Mouse (Mus musculus): ENCODE results near the gene Actrt3. TPM values are rescaled to one million over a fixed set of nuclear protein-coding genes. Genes with fewer than 3 reads are reported as not detected.

The Actrt3 gene
- total and polyA plus RNA-seq, 3 experiments: 0.04 to 0.08 TPM; not detected in 1

- H3K36me3 ChIP-seq (ENCODE audit: control insufficient read depth in 1 of 2, insufficient read depth in 2 of 2, low read length in 2 of 2): 0 out of 4 replicates have a peak, but pooled peaks cover 0 to 2% of the 10 kb centered on the region in 2 experiments
- no peak overlapping the region for H3K4me3 ChIP-seq (ENCODE audit: control insufficient read depth in 1 of 2, insufficient read depth in 1 of 2, low read depth in 2 of 2, low read length in 2 of 2)
Observed at GRCm38 (mm10) chr3:30620132-30620531, 20.4 kb upstream of the Actrt3 start.

GRCm38 (mm10) chr3:30610930-30611329, 11.2 kb upstream of the Actrt3 start:
- H3K9ac ChIP-seq (ENCODE audit: control insufficient read depth, low read depth, low read length, poor library complexity, severe bottlenecking): no peak overlapping the region
- no peak overlapping the region for H3K4me3 ChIP-seq (ENCODE audit: control insufficient read depth in 1 of 2, insufficient read depth in 1 of 2, low read depth in 2 of 2, low read length in 2 of 2)
- TF ChIP-seq MYC (IDR thresholded peaks at IDR 0.05; ENCODE audit: low read depth, low read length) (no peak), UBTF (IDR thresholded peaks at IDR 0.05; ENCODE audit: borderline replicate concordance, insufficient read depth, low read depth, low read length) (no peak), CHD2 (IDR thresholded peaks at IDR 0.05; ENCODE audit: low read length) (no peak), POLR2AphosphoS2 (IDR thresholded peaks at IDR 0.05; ENCODE audit: low read length) (no peak), MAZ (IDR thresholded peaks at IDR 0.05; ENCODE audit: low read depth, low read length) (no peak), ZKSCAN1 (IDR thresholded peaks at IDR 0.05; ENCODE audit: low read depth, low read length) (no peak), ZNF384 (IDR thresholded peaks at IDR 0.05; ENCODE audit: low read depth, low read length) (no peak), MYB (IDR thresholded peaks at IDR 0.05; ENCODE audit: low read depth, low read length) (no peak), USF2 (IDR thresholded peaks at IDR 0.05; ENCODE audit: borderline replicate concordance in 1 of 2, insufficient read depth in 1 of 2, low read depth in 1 of 2, low read length in 2 of 2) (no peak), MEF2A (IDR thresholded peaks at IDR 0.05; ENCODE audit: extremely low read depth, insufficient replicate concordance, low read depth, low read length, poor library complexity, severe bottlenecking) (no peak)
- no peaks in the 10 kb centered on the region for H3K9me3 ChIP-seq (replicated peaks; ENCODE audit: insufficient read depth, low read length)
- no peaks in the 10 kb centered on the region for H3K4me1 ChIP-seq (ENCODE audit: control insufficient read depth in 1 of 2, insufficient read depth in 2 of 2, low read length in 2 of 2)
- no peak for DNase-seq (ENCODE audit: low read depth, low spot score)
- peaks cover 2% of the 10 kb centered on the region; the same call in 1 of the 2 replicates for H3K79me2 ChIP-seq (ENCODE audit: control insufficient read depth, insufficient read depth, low read length, poor library complexity)
- no peaks in the 10 kb centered on the region for H3K27me3 ChIP-seq (ENCODE audit: control insufficient read depth in 1 of 2, insufficient read depth in 2 of 2, low read length in 2 of 2)
- no peak overlapping the region for H3K27ac ChIP-seq (ENCODE audit: control insufficient read depth, low read depth, low read length)
- peaks cover 0 to 34% of the 10 kb centered on the region in 2 experiments; a peak in 3 of 4 replicates for H3K36me3 ChIP-seq (ENCODE audit: control insufficient read depth in 1 of 2, insufficient read depth in 2 of 2, low read length in 2 of 2)

More at GRCm38 (mm10) chr3:30620132-30620531, 20.4 kb upstream of the Actrt3 start:
- H3K79me2 ChIP-seq (ENCODE audit: control insufficient read depth, insufficient read depth, low read length, poor library complexity): no peaks in the 10 kb centered on the region
- no peak for TF ChIP-seq CHD1 (IDR thresholded peaks at IDR 0.05; ENCODE audit: low read depth, low read length)
- no peak for TF ChIP-seq EP300 (IDR thresholded peaks at IDR 0.05; ENCODE audit: low read depth in 1 of 2, low read length in 2 of 2)
- TF ChIP-seq SMC3 (IDR thresholded peaks at IDR 0.05; ENCODE audit: low read depth, low read length): no peak
- TF ChIP-seq NRF1 (IDR thresholded peaks at IDR 0.05; ENCODE audit: insufficient read depth, low read depth, low read length, poor library complexity, severe bottlenecking): no peak
- TF ChIP-seq MXI1 (IDR thresholded peaks at IDR 0.05; ENCODE audit: low read depth, low read length): no peak
- TF ChIP-seq ELF1 (IDR thresholded peaks at IDR 0.05; ENCODE audit: low read depth, low read length): no peak
- no peak for TF ChIP-seq NELFE (IDR thresholded peaks at IDR 0.05; ENCODE audit: low read depth, low read length)
- TF ChIP-seq ZC3H11A (IDR thresholded peaks at IDR 0.05; ENCODE audit: low read depth, low read length): no peak
- no peak for TF ChIP-seq POLR2AphosphoS5 (IDR thresholded peaks at IDR 0.05; ENCODE audit: borderline replicate concordance, low read depth, low read length)
- TF ChIP-seq CHD2 (IDR thresholded peaks at IDR 0.05; ENCODE audit: low read length): no peak
- TF ChIP-seq BHLHE40 (IDR thresholded peaks at IDR 0.05; ENCODE audit: borderline replicate concordance, low read depth, low read length): no peak
- no peak for TF ChIP-seq SIN3A (IDR thresholded peaks at IDR 0.05; ENCODE audit: low read length)
- TF ChIP-seq TBP (IDR thresholded peaks at IDR 0.05; ENCODE audit: low read depth, low read length): no peak
- no peak for TF ChIP-seq MEF2A (IDR thresholded peaks at IDR 0.05; ENCODE audit: extremely low read depth, insufficient replicate concordance, low read depth, low read length, poor library complexity, severe bottlenecking)
- TF ChIP-seq POLR2A (IDR thresholded peaks at IDR 0.05; ENCODE audit: control insufficient read depth in 1 of 2, insufficient read depth in 1 of 2, low read depth in 1 of 2, low read length in 2 of 2, poor library complexity in 1 of 2): no peak
- TF ChIP-seq MYC (IDR thresholded peaks at IDR 0.05; ENCODE audit: low read depth, low read length): no peak
- no peak for TF ChIP-seq GATA1 (IDR thresholded peaks at IDR 0.05; ENCODE audit: low read depth, low read length)
- no peak overlapping the region for H3K9ac ChIP-seq (ENCODE audit: control insufficient read depth, low read depth, low read length, poor library complexity, severe bottlenecking)
- 0 out of 2 replicates have a peak overlapping the region, but pooled peaks have one; percentile 24 for H3K27ac ChIP-seq (ENCODE audit: control insufficient read depth, low read depth, low read length)
- H3K9me3 ChIP-seq (replicated peaks; ENCODE audit: insufficient read depth, low read length): no peaks in the 10 kb centered on the region
- peak; percentile 41 for DNase-seq (ENCODE audit: low read depth, low spot score)
- no peaks in the 10 kb centered on the region for H3K4me1 ChIP-seq (ENCODE audit: control insufficient read depth in 1 of 2, insufficient read depth in 2 of 2, low read length in 2 of 2)
- H3K27me3 ChIP-seq (ENCODE audit: control insufficient read depth in 1 of 2, insufficient read depth in 2 of 2, low read length in 2 of 2): no peaks in the 10 kb centered on the region
